Mouse (Mus musculus) CH12.LX (cell line): Measurements from ENCODE around the gene Cacna2d2. TPM values are rescaled to one million over a fixed set of nuclear protein-coding genes. Genes with fewer than 3 reads are reported as not detected.
A peak's percentile ranks its signal among the peaks of the same experiment; 100 is the strongest.

Experiments used
- DNase-seq: peaks from one replicate; pipeline ENCODE4 v3.0.0-alpha.2; 2013; ENCODE audit errors: extremely low read depth
- H3K27ac ChIP-seq: 2 replicates; pipeline ENCODE4 v1.5.1; 2012; ENCODE audit warnings: low read depth, mild to moderate bottlenecking, control low read depth, moderate library complexity; ENCODE audit not compliant: insufficient read depth
- H3K27me3 ChIP-seq: replicated peaks from 2 replicates; pipeline ENCODE3; 2012; ENCODE audit warnings: inconsistent platforms
- H3K36me3 ChIP-seq, 2 experiments: replicated peaks in 1 of 2; 2 replicates each; pipeline versions ENCODE3 to v1.6.1; 2012; ENCODE audit warnings: inconsistent platforms in 1 of 2, low read length in 1 of 2, mild to moderate bottlenecking in 1 of 2, mixed read lengths in 1 of 2, moderate library complexity in 1 of 2; ENCODE audit not compliant: control insufficient read depth in 1 of 2, insufficient read depth in 1 of 2
- H3K4me1 ChIP-seq, 2 experiments: 2 replicates each; pipeline ENCODE4 v1.6.1; 2012; ENCODE audit warnings: inconsistent platforms in 1 of 2, moderate library complexity in 1 of 2; ENCODE audit not compliant: insufficient read depth in 2 of 2, control insufficient read depth in 1 of 2
- H3K4me2 ChIP-seq: 2 replicates; pipeline ENCODE4 v1.6.1; 2012; ENCODE audit warnings: low read depth, mild to moderate bottlenecking, control low read depth; ENCODE audit not compliant: poor library complexity, insufficient read depth, severe bottlenecking
- H3K4me3 ChIP-seq, 3 experiments: fragments of 150-350 bp in 1 of 3; sonication (generic) in 1 of 3; replicated peaks in 1 of 3; 2 replicates each; pipeline versions ENCODE3 to v1.5.1; 2011 to 2012; ENCODE audit warnings: low read depth in 2 of 3, low read length in 2 of 3, mild to moderate bottlenecking in 2 of 3, moderate library complexity in 2 of 3, control low read depth in 1 of 3, improper control_type of control experiment in 1 of 3, inconsistent platforms in 1 of 3, mixed read lengths in 1 of 3; ENCODE audit not compliant: poor library complexity in 1 of 3
- H3K79me2 ChIP-seq: replicated peaks from 2 replicates; pipeline ENCODE4 v1.6.1; 2012; ENCODE audit warnings: mild to moderate bottlenecking, moderate library complexity; ENCODE audit not compliant: control insufficient read depth, poor library complexity, insufficient read depth, severe bottlenecking; ENCODE audit errors: extremely low read depth
- H3K9ac ChIP-seq: 2 replicates; pipeline ENCODE4 v1.6.1; 2012; ENCODE audit warnings: low read depth, mild to moderate bottlenecking, control low read depth, moderate library complexity; ENCODE audit not compliant: insufficient read depth
- H3K9me3 ChIP-seq: replicated peaks from 2 replicates; pipeline ENCODE3; 2012; ENCODE audit warnings: low read length, inconsistent platforms, mixed read lengths
- CHD2 ChIP-seq: IDR thresholded peaks from 2 replicates; pipeline ENCODE4 v1.6.1; 2011; ENCODE audit warnings: low read length, improper control_type of control experiment
- CTCF ChIP-seq, 2 experiments: IDR thresholded peaks in 1 of 2; conservative IDR thresholded peaks in 1 of 2; 2 replicates each; pipeline ENCODE4 v1.5.1; 2011 to 2012; ENCODE audit warnings: low read depth in 2 of 2, low read length in 2 of 2, improper control_type of control experiment in 1 of 2, inconsistent platforms in 1 of 2, mild to moderate bottlenecking in 1 of 2, moderate library complexity in 1 of 2
- ELF1 ChIP-seq: IDR thresholded peaks from 2 replicates; pipeline ENCODE4 v1.6.1; 2014; ENCODE audit warnings: low read depth, mild to moderate bottlenecking, inconsistent platforms, low read length, improper control_type of control experiment
- ETS1 ChIP-seq: conservative IDR thresholded peaks from 2 replicates; pipeline ENCODE4 v1.6.1; 2012; ENCODE audit warnings: low read depth, mild to moderate bottlenecking, inconsistent platforms, low read length, improper control_type of control experiment, moderate library complexity
- IRF4 ChIP-seq: IDR thresholded peaks from 2 replicates; pipeline ENCODE4 v1.6.1; 2014; ENCODE audit warnings: low read depth, mild to moderate bottlenecking, inconsistent platforms, low read length, improper control_type of control experiment
- JUND ChIP-seq: conservative IDR thresholded peaks from 2 replicates; pipeline ENCODE4 v1.6.1; 2011; ENCODE audit warnings: low read depth, low read length, improper control_type of control experiment
- KAT2A ChIP-seq: IDR thresholded peaks from 2 replicates; pipeline ENCODE4 v1.6.1; 2012; ENCODE audit warnings: low read length, improper control_type of control experiment, inconsistent platforms; ENCODE audit not compliant: insufficient replicate concordance
- MAX ChIP-seq: IDR thresholded peaks from 2 replicates; pipeline ENCODE4 v1.6.1; 2011; ENCODE audit warnings: low read length, improper control_type of control experiment
- PAX5 ChIP-seq: IDR thresholded peaks from 2 replicates; pipeline ENCODE4 v1.6.1; 2012; ENCODE audit warnings: low read length, inconsistent platforms, mixed read lengths
- POLR2A ChIP-seq: IDR thresholded peaks from 2 replicates; pipeline ENCODE4 v1.6.1; 2011; ENCODE audit warnings: low read depth, mild to moderate bottlenecking, improper control_type of control experiment, low read length
- RAD21 ChIP-seq: IDR thresholded peaks from 2 replicates; pipeline ENCODE4 v1.6.1; 2011; ENCODE audit warnings: low read depth, mild to moderate bottlenecking, low read length, improper control_type of control experiment, moderate library complexity
- RCOR1 ChIP-seq: conservative IDR thresholded peaks from 2 replicates; pipeline ENCODE4 v1.6.1; 2012; ENCODE audit warnings: low read depth, mild to moderate bottlenecking, inconsistent platforms, low read length, improper control_type of control experiment
- SMC3 ChIP-seq: IDR thresholded peaks from 2 replicates; pipeline ENCODE4 v1.6.1; 2011; ENCODE audit warnings: low read depth, low read length, improper control_type of control experiment
- TCF12 ChIP-seq: IDR thresholded peaks from 2 replicates; pipeline ENCODE4 v1.6.1; 2014; ENCODE audit warnings: low read depth, mild to moderate bottlenecking, inconsistent platforms, low read length, improper control_type of control experiment
- ZMIZ1 ChIP-seq: IDR thresholded peaks from 2 replicates; pipeline ENCODE4 v1.6.1; 2012; ENCODE audit warnings: low read depth, mild to moderate bottlenecking, inconsistent platforms, low read length, improper control_type of control experiment
- dilution Hi-C: fragments of 300-500 bp; cut with MboI; formaldehyde crosslinking; loops from 2 replicates; pipeline ENCODE4 v1.14.3; 2020; ENCODE audit warnings: low sequenced_read_pairs; ENCODE audit not compliant: extremely low pct_unique_long_range_greater_than_20kb, extremely low pct_ligation_motif_present
- in situ Hi-C: fragments of 300-500 bp; cut with MboI; formaldehyde crosslinking; loops from 3 replicates; pipeline ENCODE4 v1.14.3; 2019; ENCODE audit warnings: low sequenced_read_pairs, low pct_ligation_motif_present, low pct_unique_long_range_greater_than_20kb, mixed read lengths
- polyA plus RNA-seq: library from polyadenylated mRNA; unstranded; fragments of >175 nt; gene quantifications from 2 replicates; pipeline ENCODE4 v1.2.1, GENCODE M21; 2012; ENCODE audit warnings: low read depth; ENCODE audit not compliant: insufficient read length
- total RNA-seq, 2 experiments: library from RNA; depleted of rRNA; stranded (reverse); fragments of 300-350 nt in 1 of 2; fragments of >200 nt in 1 of 2; gene quantifications; 2 replicates each; pipeline ENCODE4 v1.2.3; 2012 to 2014

Cacna2d2 gene
- total and polyA plus RNA-seq, 3 experiments: 0.04 TPM; not detected in 2

- H3K9ac ChIP-seq: no peak overlapping the region
- in situ Hi-C loops: no loop called here
- H3K9me3 ChIP-seq: no peaks in the 10 kb centered on the region
- TF ChIP-seq ETS1 (no peak), ZMIZ1 (no peak), KAT2A (no peak), SMC3 (peak; percentile 35), POLR2A (no peak), RAD21 (peak; percentile 7), CHD2 (peak; percentile 30; the same call in 1 of the 2 replicates), CTCF (conservative IDR thresholded peaks at IDR 0.05 in 1 of 2, IDR thresholded peaks at IDR 0.05 in 1 of 2; ENCODE audit: low read depth in 2 of 2, low read length in 2 of 2) (peak in 1 of 2 experiments; percentile 57; a peak in 2 of 4 replicates)
- H3K79me2 ChIP-seq: no peaks in the 10 kb centered on the region
- H3K4me2 ChIP-seq: no peak overlapping the region
- H3K4me1 ChIP-seq: peaks cover 8 to 19% of the 10 kb centered on the region in 2 experiments
- peak; percentile 9 for DNase-seq
- H3K36me3 ChIP-seq: no peaks in the 10 kb centered on the region
- dilution Hi-C loops: no loop called here
- peaks cover 40% of the 10 kb centered on the region for H3K27me3 ChIP-seq
- H3K27ac ChIP-seq: no peak overlapping the region
- no peak overlapping the region for H3K4me3 ChIP-seq
Measured at GRCm38 (mm10) chr9:107374623-107375022, 24.8 kb upstream of the Cacna2d2 start.

GRCm38 (mm10) chr9:107375451-107375850, 24.0 kb upstream of the Cacna2d2 start:
- H3K36me3 ChIP-seq: no peaks in the 10 kb centered on the region
- in situ Hi-C loops (no loop called here), dilution Hi-C loops (no loop called here)
- H3K9me3 ChIP-seq: no peaks in the 10 kb centered on the region
- H3K79me2 ChIP-seq: no peaks in the 10 kb centered on the region
- peaks cover 8 to 19% of the 10 kb centered on the region in 2 experiments for H3K4me1 ChIP-seq
- H3K4me3 ChIP-seq: no peak overlapping the region
- no peak overlapping the region for H3K9ac ChIP-seq
- DNase-seq: no peak
- H3K27me3 ChIP-seq: peaks cover 48% of the 10 kb centered on the region
- H3K27ac ChIP-seq: no peak overlapping the region
- TF ChIP-seq JUND (no peak), TCF12 (no peak), RCOR1 (no peak), MAX (no peak)
- no peak overlapping the region for H3K4me2 ChIP-seq

GRCm38 (mm10) chr9:107377961-107378512, 21.4 kb upstream of the Cacna2d2 start:
- TF ChIP-seq ELF1 (no peak), IRF4 (no peak), PAX5 (no peak)
- in situ Hi-C loops (no loop called here), dilution Hi-C loops (no loop called here)
- Histone ChIP-seq H3K79me2 (no peaks in the 10 kb centered on the region), H3K4me2 (no peak overlapping the region), H3K4me3 (no peak overlapping the region), H3K27ac (no peak overlapping the region), H3K9me3 (no peaks in the 10 kb centered on the region), H3K36me3 (no peaks in the 10 kb centered on the region), H3K9ac (no peak overlapping the region), H3K4me1 (peaks cover 0 to 2% of the 10 kb centered on the region in 2 experiments; a peak in 1 of 4 replicates), H3K27me3 (peaks cover 74% of the 10 kb centered on the region)
- DNase-seq: no peak
